In genomic region chr9:31841108-31841815, GRCm38 (mm10) we compare ENCODE assay signal across 18 mouse cellular contexts.
DNase-seq lines count a peak whose midpoint lies in the region; ATAC-seq and TF ChIP-seq lines count a peak whose summit lies in the region.
"Had no signal": no experiment of that assay in that cellular context is flagged by ENCODE, and none has a peak within 500 bp of the region (broad histone marks: within the 10 kb centered on the region; RNA-seq: fewer than 3 reads in every experiment).

No protein-coding gene starts in this region.

- no peak overlapping the region for H3K4me2 ChIP-seq in embryonic facial prominence, embryonic 14.5 days (ENCODE audit: low read depth, low read length)
- H3K4me2 ChIP-seq in kidney, embryonic 15.5 days, result no peak overlapping the region
- H3K4me2 ChIP-seq: hindbrain, embryonic 13.5 days; intestine, embryonic 15.5 days; neural tube, embryonic 12.5 days had no signal

- no peak for ATAC-seq in embryonic facial prominence, embryonic 14.5 days (ENCODE audit: low read depth)
- ATAC-seq in kidney, embryonic 15.5 days (replicated peaks; ENCODE audit: low FRiP score), result no peak
- ATAC-seq: forebrain, embryonic 16.5 days; intestine, embryonic 15.5 days had no signal

- no peaks in the 10 kb centered on the region for H3K27me3 ChIP-seq in embryonic facial prominence, embryonic 14.5 days (replicated peaks; ENCODE audit: control insufficient read depth, insufficient read depth, low read length)
- H3K27me3 ChIP-seq in embryonic facial prominence, embryonic 10.5 days (replicated peaks; ENCODE audit: low read depth, poor library complexity, severe bottlenecking), result 0 out of 2 replicates have a peak, but pooled peaks cover 17% of the 10 kb centered on the region
- no peaks in the 10 kb centered on the region for H3K27me3 ChIP-seq in spleen, adult 2 months (ENCODE audit: control insufficient read depth, insufficient read depth, low read length)
- H3K27me3 ChIP-seq in limb, embryonic 10.5 days (ENCODE audit: low read depth, poor library complexity, severe bottlenecking), result no peaks in the 10 kb centered on the region
- no peaks in the 10 kb centered on the region for H3K27me3 ChIP-seq in kidney, embryonic 15.5 days
- H3K27me3 ChIP-seq: hindbrain, embryonic 13.5 days; intestine, embryonic 15.5 days; neural tube, embryonic 12.5 days had no signal

- H3K9me3 ChIP-seq in embryonic facial prominence, embryonic 14.5 days (ENCODE audit: control insufficient read depth, low read length), result no peaks in the 10 kb centered on the region
- no peaks in the 10 kb centered on the region for H3K9me3 ChIP-seq in embryonic facial prominence, embryonic 10.5 days
- H3K9me3 ChIP-seq in limb, embryonic 10.5 days (replicated peaks), result no peaks in the 10 kb centered on the region
- no peaks in the 10 kb centered on the region for H3K9me3 ChIP-seq in kidney, embryonic 15.5 days (replicated peaks)
- H3K9me3 ChIP-seq: hindbrain, embryonic 13.5 days; intestine, embryonic 15.5 days; neural tube, embryonic 12.5 days had no signal

- TF ChIP-seq CTCF in spleen, adult 2 months (IDR thresholded peaks at IDR 0.05; ENCODE audit: extremely low read depth, insufficient read depth, insufficient read length, insufficient replicate concordance), result no peak

- 0 out of 2 replicates have a peak, but pooled peaks cover 10% of the 10 kb centered on the region for H3K4me1 ChIP-seq in embryonic facial prominence, embryonic 14.5 days (ENCODE audit: control insufficient read depth, insufficient read depth, low read length)
- H3K4me1 ChIP-seq in embryonic facial prominence, embryonic 10.5 days, result peaks cover 35% of the 10 kb centered on the region
- H3K4me1 ChIP-seq in spleen, adult 2 months (ENCODE audit: control insufficient read depth, insufficient read depth, insufficient read length), result peaks cover 6% of the 10 kb centered on the region; the same call in 1 of the 2 replicates
- H3K4me1 ChIP-seq in limb, embryonic 10.5 days, result peaks cover 37% of the 10 kb centered on the region
- peaks cover 23% of the 10 kb centered on the region for H3K4me1 ChIP-seq in kidney, embryonic 15.5 days
- H3K4me1 ChIP-seq: hindbrain, embryonic 13.5 days; intestine, embryonic 15.5 days had no signal

- DNase-seq in embryonic facial prominence, embryonic 14.5 days (ENCODE audit: low spot score), result peak; percentile 37
- no peak for DNase-seq in embryonic facial prominence, embryonic 10.5 days (ENCODE audit: low spot score)
- peak; percentile 7 to 26 for DNase-seq in spleen, adult 2 months (ENCODE audit: low read depth in 1 of 2, low spot score in 2 of 2)
- DNase-seq in spleen, adult 12 weeks (ENCODE audit: low spot score), result no peak
- DNase-seq in limb, embryonic 10.5 days (ENCODE audit: low spot score), result no peak
- peak; percentile 31 for DNase-seq in thymus, postnatal 25 days
- no peak for DNase-seq in kidney, adult 9 months
- DNase-seq: adrenal gland, adult 2 months; cerebellum, adult 11 months; cerebellum, postnatal 14 days; kidney, postnatal 14 days; liver; lung, adult 2 months had no signal

- no peak overlapping the region for H3K4me3 ChIP-seq in embryonic facial prominence, embryonic 14.5 days (ENCODE audit: low read depth, low read length)
- H3K4me3 ChIP-seq in embryonic facial prominence, embryonic 10.5 days, result no peak overlapping the region
- H3K4me3 ChIP-seq in spleen, adult 2 months (ENCODE audit: extremely low read depth, insufficient read depth, insufficient read length), result peak overlapping the region; percentile 33; the same call in 1 of the 2 replicates
- no peak overlapping the region for H3K4me3 ChIP-seq in limb, embryonic 10.5 days
- H3K4me3 ChIP-seq in kidney, embryonic 15.5 days (replicated peaks), result no peak overlapping the region
- H3K4me3 ChIP-seq: hindbrain, embryonic 13.5 days; intestine, embryonic 15.5 days; neural tube, embryonic 12.5 days had no signal

- WGBS in embryonic facial prominence, embryonic 14.5 days, result 31% methylated on average over 10 of the region's 10 CpGs
- 39% methylated on average over 10 of the region's 10 CpGs for WGBS in embryonic facial prominence, embryonic 10.5 days
- 29% methylated on average over 10 of the region's 10 CpGs for WGBS in spleen, adult 2 months
- WGBS in limb, embryonic 10.5 days, result 67% methylated on average over 10 of the region's 10 CpGs
- WGBS in kidney, embryonic 15.5 days, result 59% methylated on average over 10 of the region's 10 CpGs

- TF ChIP-seq POLR2A in spleen, adult 2 months (IDR thresholded peaks at IDR 0.05; ENCODE audit: low read depth, low read length), result no peak

- H3K36me3 ChIP-seq in embryonic facial prominence, embryonic 14.5 days (ENCODE audit: control insufficient read depth, insufficient read depth, low read length), result no peaks in the 10 kb centered on the region
- H3K36me3 ChIP-seq in embryonic facial prominence, embryonic 10.5 days (replicated peaks), result no peaks in the 10 kb centered on the region
- no peaks in the 10 kb centered on the region for H3K36me3 ChIP-seq in spleen, adult 2 months (ENCODE audit: control insufficient read depth, insufficient read depth, low read length)
- H3K36me3 ChIP-seq in limb, embryonic 10.5 days, result no peaks in the 10 kb centered on the region
- H3K36me3 ChIP-seq in kidney, embryonic 15.5 days, result no peaks in the 10 kb centered on the region
- H3K36me3 ChIP-seq: hindbrain, embryonic 13.5 days; intestine, embryonic 15.5 days; neural tube, embryonic 12.5 days had no signal

- H3K9ac ChIP-seq in embryonic facial prominence, embryonic 14.5 days (ENCODE audit: low read depth, low read length), result no peak overlapping the region
- no peak overlapping the region for H3K9ac ChIP-seq in kidney, embryonic 15.5 days
- H3K9ac ChIP-seq: hindbrain, embryonic 13.5 days; intestine, embryonic 15.5 days; neural tube, embryonic 12.5 days had no signal

- H3K27ac ChIP-seq in embryonic facial prominence, embryonic 14.5 days (replicated peaks; ENCODE audit: low read depth, low read length), result no peak overlapping the region
- no peak overlapping the region for H3K27ac ChIP-seq in embryonic facial prominence, embryonic 10.5 days (replicated peaks)
- H3K27ac ChIP-seq in spleen, adult 2 months (ENCODE audit: insufficient read depth, low read length), result no peak overlapping the region
- H3K27ac ChIP-seq in limb, embryonic 10.5 days, result peak overlapping the region; percentile 61; the same call in 1 of the 2 replicates
- no peak overlapping the region for H3K27ac ChIP-seq in kidney, embryonic 15.5 days
- H3K27ac ChIP-seq: hindbrain, embryonic 13.5 days; intestine, embryonic 15.5 days; neural tube, embryonic 12.5 days had no signal

Comparison
In these comparisons a context has a peak if more than half of its experiments do, and no peak if none do; other contexts are left out.
1. DNase-seq: peak in embryonic facial prominence, embryonic 14.5 days (single experiment), spleen, adult 2 months (2 of 2) and thymus, postnatal 25 days (single experiment); none in embryonic facial prominence, embryonic 10.5 days (single experiment), spleen, adult 12 weeks (single experiment), limb, embryonic 10.5 days (single experiment) and kidney, adult 9 months (single experiment).